ENCODE assay signal across 9 mouse cellular contexts in genomic region chr4:134749301-134750030, GRCm38 (mm10). TPM values are rescaled to one million over a fixed set of nuclear protein-coding genes. Genes with fewer than 3 reads are reported as not detected.
DNase-seq lines count a peak whose midpoint lies in the region; ATAC-seq lines count a peak whose summit lies in the region.
"Had no signal": no experiment of that assay in that cellular context is flagged by ENCODE, and none has a peak within 500 bp of the region (broad histone marks: within the 10 kb centered on the region; RNA-seq: fewer than 3 reads in every experiment).

No protein-coding gene starts in this region.

- no peak overlapping the region for H3K4me2 ChIP-seq in limb, embryonic 15.5 days
- H3K4me2 ChIP-seq: heart, embryonic 15.5 days had no signal

- no peak overlapping the region for H3K9ac ChIP-seq in limb, embryonic 15.5 days
- H3K9ac ChIP-seq: heart, embryonic 15.5 days had no signal

- ATAC-seq in limb, embryonic 15.5 days (ENCODE audit: insufficient number of reproducible peaks, low FRiP score, low TSS enrichment, low read depth) = no peak

- peak overlapping the region; percentile 61 for H3K27ac ChIP-seq in limb, embryonic 15.5 days
- H3K27ac ChIP-seq: heart, embryonic 15.5 days had no signal

- no peaks in the 10 kb centered on the region for H3K9me3 ChIP-seq in limb, embryonic 15.5 days
- H3K9me3 ChIP-seq: heart, embryonic 15.5 days had no signal

- H3K4me1 ChIP-seq in limb, embryonic 15.5 days = peaks cover 31% of the 10 kb centered on the region

- H3K27me3 ChIP-seq in limb, embryonic 15.5 days = no peaks in the 10 kb centered on the region
- H3K27me3 ChIP-seq: heart, embryonic 15.5 days had no signal

- WGBS in limb, embryonic 15.5 days = 65% methylated on average over 21 of the region's 21 CpGs

- no peak overlapping the region for H3K4me3 ChIP-seq in limb, embryonic 15.5 days
- H3K4me3 ChIP-seq: heart, embryonic 15.5 days had no signal

- H3K36me3 ChIP-seq in limb, embryonic 15.5 days = peaks cover 65% of the 10 kb centered on the region

- DNase-seq in spleen, adult 12 weeks (ENCODE audit: low spot score) = peak; percentile 66
- no peak for DNase-seq in spleen, adult 18-20 months
- peak; percentile 80 for DNase-seq in c-Kit-negative CD71-positive TER-119-positive erythroid progenitor cells, embryonic 14.5 days (ENCODE audit: low read depth, low spot score)
- DNase-seq in thymus, postnatal 14 days = peak; percentile 65
- no peak for DNase-seq in urinary bladder, adult 2 months (ENCODE audit: low spot score)
- no peak for DNase-seq in right cerebral cortex, postnatal 14 days
- DNase-seq in layer of hippocampus, postnatal 25 days (ENCODE audit: extremely low spot score in 1 of 2, low spot score in 1 of 2) = no peak

RNA-seq across cellular contexts. Expression of gene Ldlrap1, which starts 18.4 kb away (rescaled TPM):
- 31.8 and 33.9 TPM in 2 replicates for polyA plus RNA-seq in limb, embryonic 15.5 days (2015; fragmentation: Nextera tagmentation; extraction: Ambion mirVana)
- 17.9 and 21.4 TPM in 2 replicates for polyA plus RNA-seq in urinary bladder, adult 2 months (2012; rRNA removed)
- total RNA-seq in layer of hippocampus, postnatal 25 days (2021) = 1 to 10 TPM; 2.7 to 3.7 TPM

RNA-seq across cellular contexts. Expression of gene Man1c1, which starts 45.4 kb away (rescaled TPM):
- 4.7 and 5.6 TPM in 2 replicates for polyA plus RNA-seq in limb, embryonic 15.5 days (2015; fragmentation: Nextera tagmentation; extraction: Ambion mirVana)
- 7.3 and 12.7 TPM in 2 replicates for polyA plus RNA-seq in urinary bladder, adult 2 months (2012; rRNA removed)
- 10 to 100 TPM; 20.9 to 22.3 TPM for total RNA-seq in layer of hippocampus, postnatal 25 days (2021)

Comparison
In these comparisons a context has a peak if more than half of its experiments do, and no peak if none do; other contexts are left out.
1. DNase-seq: peak in spleen, adult 12 weeks (single experiment), c-Kit-negative CD71-positive TER-119-positive erythroid progenitor cells, embryonic 14.5 days (single experiment) and thymus, postnatal 14 days (single experiment); none in spleen, adult 18-20 months (0 of 2), urinary bladder, adult 2 months (single experiment), right cerebral cortex, postnatal 14 days (single experiment) and layer of hippocampus, postnatal 25 days (0 of 2).